Mouse (Mus musculus) embryonic fibroblast, embryonic 13.5 days (primary cell): ENCODE data around the gene Hmga1. TPM values are rescaled to one million over a fixed set of nuclear protein-coding genes. Genes with fewer than 3 reads are reported as not detected.

Experiments
- H3K27ac ChIP-seq: 2 replicates; pipeline ENCODE4 v1.5.1; 2012; ENCODE audit warnings: low read length, control low read depth, inconsistent platforms; ENCODE audit not compliant: insufficient read depth
- H3K4me1 ChIP-seq: 2 replicates; pipeline ENCODE4 v1.6.1; 2011; ENCODE audit warnings: low read length; ENCODE audit not compliant: control insufficient read depth, insufficient read depth
- H3K4me3 ChIP-seq: 2 replicates; pipeline ENCODE4 v1.5.1; 2011; ENCODE audit warnings: mild to moderate bottlenecking, control low read depth, low read length; ENCODE audit not compliant: insufficient read depth
- CTCF ChIP-seq: IDR thresholded peaks from 2 replicates; pipeline ENCODE4 v1.5.1; 2011; ENCODE audit warnings: mild to moderate bottlenecking, control low read depth, low read length, moderate library complexity, borderline replicate concordance; ENCODE audit not compliant: insufficient read depth
- POLR2A ChIP-seq: IDR thresholded peaks from 2 replicates; pipeline ENCODE4 v1.6.1; 2011; ENCODE audit warnings: low read depth, mild to moderate bottlenecking, control low read depth, low read length, moderate library complexity
- polyA plus RNA-seq: library from polyadenylated mRNA; stranded (reverse); fragments of >200 nt; gene quantifications from 2 replicates; pipeline ENCODE4 v1.2.4, GENCODE M21; 2011; ENCODE audit warnings: low read depth; ENCODE audit not compliant: missing spikeins, insufficient read length

Gene Hmga1
- polyA plus RNA-seq, 1 experiment, result 207 TPM

DNA sequence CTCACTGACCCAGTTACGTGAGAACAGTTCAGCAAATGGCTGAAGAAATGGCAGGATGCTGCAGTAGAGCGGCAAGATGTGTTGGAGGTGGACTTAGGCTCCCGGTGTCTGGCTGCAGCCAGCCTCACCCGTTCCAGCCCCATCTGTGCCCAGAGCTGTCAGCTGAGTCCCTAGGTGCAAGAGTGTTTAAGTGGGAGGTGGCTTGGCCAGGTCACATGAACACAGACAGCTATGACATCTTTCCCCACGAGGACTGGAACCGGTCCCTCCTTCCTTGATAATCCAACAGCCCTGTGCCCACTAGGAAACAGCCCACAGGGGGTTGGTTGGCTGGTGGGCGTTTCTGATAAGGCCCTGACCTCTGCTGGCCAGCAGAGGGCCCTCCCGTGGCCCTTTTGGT is 28.3 kb upstream of the Hmga1 start:
- Histone ChIP-seq H3K27ac (no peak overlapping the region), H3K4me3 (no peak overlapping the region), H3K4me1 (no peaks in the 10 kb centered on the region)
- TF ChIP-seq POLR2A, result no peak
- TF ChIP-seq CTCF, result no peak

DNA sequence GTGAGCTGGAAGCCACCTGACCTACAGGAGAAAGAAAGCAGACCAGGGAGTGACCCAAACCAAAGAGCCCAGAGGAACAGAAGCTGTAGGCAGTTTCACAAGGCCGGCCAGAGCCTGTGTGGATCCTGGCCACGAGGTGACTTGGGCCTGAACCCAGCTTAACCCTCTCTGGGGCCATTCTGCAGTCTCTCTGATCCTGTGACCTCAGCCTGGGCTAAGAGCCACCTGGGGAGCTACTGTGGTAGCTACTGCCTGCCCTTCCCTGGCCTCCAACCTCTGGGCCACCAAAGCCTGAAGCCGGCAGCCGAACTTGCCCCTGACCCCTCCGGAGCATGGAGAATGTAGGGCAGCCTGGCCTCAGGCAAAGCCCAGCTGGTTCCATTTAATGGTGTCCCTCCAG is 27.5 kb upstream of the Hmga1 start:
- TF ChIP-seq CTCF (no peak), POLR2A (no peak)
- H3K4me3 ChIP-seq, result no peak overlapping the region
- H3K27ac ChIP-seq, result no peak overlapping the region
- no peaks in the 10 kb centered on the region for H3K4me1 ChIP-seq

GRCm38 (mm10) chr17:27532095-27532494 is 24.2 kb upstream of the Hmga1 start:
- no peaks in the 10 kb centered on the region for H3K4me1 ChIP-seq
- no peak overlapping the region for H3K27ac ChIP-seq
- TF ChIP-seq POLR2A (no peak), CTCF (no peak)
- H3K4me3 ChIP-seq, result no peak overlapping the region

DNA sequence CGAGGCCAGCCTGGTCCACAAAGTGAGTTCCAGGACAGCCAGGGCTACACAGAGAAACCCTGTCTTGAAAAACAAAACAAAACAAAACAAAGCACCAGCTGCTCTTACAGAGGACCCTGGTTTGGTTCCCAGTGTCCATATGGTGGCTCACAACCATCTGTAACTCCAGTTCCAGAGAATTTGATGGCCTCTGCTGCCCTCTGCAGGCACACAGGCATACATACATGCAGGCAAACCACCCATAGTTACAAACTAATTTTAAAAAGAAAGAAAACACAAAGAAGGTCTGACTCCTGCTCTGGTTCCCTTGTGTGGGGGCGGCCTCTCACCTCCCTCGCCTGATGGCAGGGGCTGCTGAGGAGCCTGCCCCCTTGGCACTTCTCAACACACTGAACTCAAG is 22.9 kb upstream of the Hmga1 start:
- no peak overlapping the region for H3K27ac ChIP-seq
- H3K4me3 ChIP-seq, result no peak overlapping the region
- TF ChIP-seq CTCF, result no peak
- no peak for TF ChIP-seq POLR2A
- H3K4me1 ChIP-seq, result no peaks in the 10 kb centered on the region

DNA sequence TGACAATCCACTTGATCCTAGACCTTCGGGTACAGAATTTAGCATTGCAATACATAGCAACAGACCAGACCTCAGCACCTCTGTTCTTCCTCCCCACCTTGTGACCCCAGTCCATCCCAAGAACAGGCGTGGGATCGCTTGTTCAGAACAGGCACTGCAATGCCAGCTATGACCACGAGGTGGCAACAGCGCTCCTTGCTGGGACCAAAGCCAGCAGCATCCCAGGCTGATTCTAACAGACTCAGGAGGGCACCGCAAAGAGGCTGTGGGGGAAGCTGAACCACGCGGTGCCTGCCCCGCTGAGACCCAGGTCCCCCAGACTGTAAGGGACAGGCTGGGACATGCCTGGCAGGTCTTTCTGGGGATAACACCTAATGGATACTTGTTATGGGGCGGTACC is 21.6 kb upstream of the Hmga1 start:
- TF ChIP-seq POLR2A (no peak), CTCF (peak; percentile 100)
- H3K4me3 ChIP-seq, result no peak overlapping the region
- no peak overlapping the region for H3K27ac ChIP-seq
- H3K4me1 ChIP-seq, result no peaks in the 10 kb centered on the region

GRCm38 (mm10) chr17:27541261-27541660 is 15.0 kb upstream of the Hmga1 start:
- TF ChIP-seq CTCF (no peak), POLR2A (no peak)
- Histone ChIP-seq H3K4me3 (no peak overlapping the region), H3K27ac (no peak overlapping the region), H3K4me1 (0 out of 2 replicates have a peak, but pooled peaks cover 1% of the 10 kb centered on the region)

GRCm38 (mm10) chr17:27541984-27542383 is 14.3 kb upstream of the Hmga1 start:
- no peak overlapping the region for H3K4me3 ChIP-seq
- H3K4me1 ChIP-seq, result peaks cover 8% of the 10 kb centered on the region; the same call in 1 of the 2 replicates
- no peak for TF ChIP-seq CTCF
- TF ChIP-seq POLR2A, result no peak
- no peak overlapping the region for H3K27ac ChIP-seq

DNA sequence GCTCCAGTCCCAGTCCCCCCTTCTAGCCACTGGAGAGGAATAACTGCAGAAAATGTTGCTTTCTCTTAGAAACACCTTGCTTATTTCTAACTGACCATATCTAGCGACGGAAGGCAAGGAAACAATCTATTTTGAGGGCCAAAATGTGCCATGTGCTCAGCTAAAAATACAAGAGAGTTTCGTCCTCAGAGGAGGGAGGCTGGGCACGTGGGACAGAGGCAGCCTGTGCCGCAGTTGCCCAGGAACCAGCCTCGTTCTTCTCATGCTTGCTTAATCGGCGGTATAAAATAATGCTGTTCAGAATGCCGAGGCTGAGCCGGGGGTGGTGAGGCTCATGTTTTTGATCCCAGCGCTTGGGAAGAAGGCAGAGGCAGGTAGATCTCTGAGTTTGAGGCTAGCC is 11.7 kb upstream of the Hmga1 start:
- Histone ChIP-seq H3K27ac (no peak overlapping the region), H3K4me3 (no peak overlapping the region), H3K4me1 (peaks cover 15% of the 10 kb centered on the region; the same call in 1 of the 2 replicates)

GRCm38 (mm10) chr17:27545991-27546390 is 10.3 kb upstream of the Hmga1 start:
- H3K4me3 ChIP-seq, result no peak overlapping the region
- no peak for TF ChIP-seq POLR2A
- TF ChIP-seq CTCF, result no peak
- peaks cover 15% of the 10 kb centered on the region; the same call in 1 of the 2 replicates for H3K4me1 ChIP-seq
- H3K27ac ChIP-seq, result no peak overlapping the region

More for the DNA sequence above, 11.7 kb upstream of the Hmga1 start:
- no peak for TF ChIP-seq CTCF
- no peak for TF ChIP-seq POLR2A

DNA sequence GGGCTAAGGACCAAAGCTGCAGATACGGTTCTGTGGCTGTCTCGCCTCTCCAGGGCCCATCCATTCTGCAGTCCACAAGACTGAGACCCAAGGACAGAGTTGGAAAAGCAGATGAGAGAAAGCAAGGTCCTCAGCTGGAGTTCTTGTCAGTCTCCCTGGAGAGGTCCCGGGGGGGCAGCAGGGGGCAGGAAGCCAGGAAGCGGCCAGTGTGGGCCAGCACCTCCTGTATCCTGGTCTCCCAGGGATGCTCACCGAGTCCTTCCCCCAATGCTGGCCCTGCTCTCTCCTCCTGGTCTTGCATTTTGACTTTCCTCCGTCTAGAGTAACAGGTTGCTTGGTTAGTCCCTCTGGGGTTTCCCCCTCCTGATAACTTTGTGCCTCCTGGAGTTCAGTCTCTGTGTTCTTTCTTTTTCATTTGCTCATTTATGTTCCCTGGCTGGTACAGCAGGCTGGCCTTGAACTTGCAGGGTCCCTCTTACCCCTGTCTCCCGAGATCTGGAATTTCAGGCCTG is 9.7 kb upstream of the Hmga1 start:
- Histone ChIP-seq H3K4me1 (peaks cover 15% of the 10 kb centered on the region; the same call in 1 of the 2 replicates), H3K27ac (peak overlapping the region; percentile 29; the same call in 1 of the 2 replicates), H3K4me3 (no peak overlapping the region)
- no peak for TF ChIP-seq CTCF
- TF ChIP-seq POLR2A, result no peak
